Mouse (Mus musculus) cerebral cortex, adult 2 months (tissue): ENCODE results near the gene Etv3.

Experiments used
- WGBS: fragments of 180-500 bp; shearing (Covaris S2); methylation state at CpG from one replicate; pipeline ENCODE4 v1.1.7; 2018; 5-methylcytosine and 5-hydroxymethylcytosine counted together

Gene Etv3

GRCm38 (mm10) chr3:87525043-87525836 is at the start of gene Etv3:
Etv3 (plus strand) TSS chr3:87525407.
- WGBS, result 3% methylated on average over 64 of the region's 64 CpGs

DNA sequence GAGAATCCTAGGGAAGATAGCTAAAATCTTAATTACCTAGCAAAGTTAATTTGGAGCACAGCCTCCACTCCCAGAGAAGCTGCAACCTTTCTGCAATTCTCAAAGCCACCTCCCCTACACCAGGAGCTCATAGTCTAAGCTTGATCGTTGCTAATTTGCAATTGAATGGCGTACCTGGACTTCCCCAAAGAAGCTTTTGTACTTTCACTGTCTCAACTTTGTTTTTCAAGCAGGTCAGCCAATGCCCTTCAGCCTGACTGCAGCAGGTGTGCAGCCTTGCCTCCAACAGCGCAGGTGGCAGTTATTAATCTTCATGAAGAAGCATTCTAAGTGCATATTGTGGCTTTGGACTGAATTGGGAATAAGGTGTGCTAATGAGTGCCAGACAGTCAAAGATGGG is 47.3 kb upstream of the Etv3 start:
- 79% methylated on average over 3 of the region's 3 CpGs for WGBS

DNA sequence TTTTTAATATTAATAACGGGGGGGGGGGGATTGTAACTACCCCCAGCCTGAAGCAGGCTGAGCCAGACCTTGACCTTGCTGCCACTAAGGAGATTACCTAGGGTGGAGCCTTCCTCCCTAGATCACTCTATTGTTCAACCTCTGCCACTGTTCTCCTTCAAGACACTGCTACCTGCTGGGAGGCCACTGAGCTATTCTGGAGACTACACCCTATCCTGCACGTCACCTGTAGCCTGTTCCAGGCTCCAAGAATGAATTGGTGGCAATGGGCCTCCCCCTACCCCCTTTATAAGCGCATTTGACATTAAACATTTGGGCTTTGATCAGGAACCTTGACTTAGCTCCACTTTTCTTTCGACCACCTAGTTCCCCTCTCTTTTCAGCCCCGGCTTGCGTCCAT is 46.6 kb upstream of the Etv3 start:
- 84% methylated on average over 6 of the region's 6 CpGs for WGBS

- 80% methylated on average over 4 of the region's 4 CpGs for WGBS
Observed at GRCm38 (mm10) chr3:87487392-87487791, 37.8 kb upstream of the Etv3 start.

GRCm38 (mm10) chr3:87487911-87488310 is 37.3 kb upstream of the Etv3 start:
- WGBS, result 40% methylated on average over 2 of the region's 2 CpGs

DNA sequence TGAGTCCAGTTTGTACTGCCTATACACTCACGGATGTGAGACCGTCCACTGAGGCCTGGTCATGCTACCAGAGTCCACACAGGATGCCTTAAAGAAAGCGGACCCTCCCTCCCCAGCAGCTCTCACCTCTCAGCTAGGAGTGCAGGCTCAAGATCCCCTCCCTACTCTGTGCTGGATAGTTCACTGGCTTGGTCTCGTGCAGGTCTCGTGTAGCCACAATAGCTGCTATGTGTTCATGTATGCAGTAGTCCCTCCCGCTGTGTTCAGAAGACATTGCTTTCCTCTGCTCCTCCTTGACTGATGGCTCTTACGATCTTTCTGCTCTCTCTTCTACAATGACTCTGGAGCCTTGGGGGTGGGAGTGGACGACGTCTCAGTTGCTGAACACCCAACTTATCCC is 26.9 kb upstream of the Etv3 start:
- 79% methylated on average over 9 of the region's 9 CpGs for WGBS

DNA sequence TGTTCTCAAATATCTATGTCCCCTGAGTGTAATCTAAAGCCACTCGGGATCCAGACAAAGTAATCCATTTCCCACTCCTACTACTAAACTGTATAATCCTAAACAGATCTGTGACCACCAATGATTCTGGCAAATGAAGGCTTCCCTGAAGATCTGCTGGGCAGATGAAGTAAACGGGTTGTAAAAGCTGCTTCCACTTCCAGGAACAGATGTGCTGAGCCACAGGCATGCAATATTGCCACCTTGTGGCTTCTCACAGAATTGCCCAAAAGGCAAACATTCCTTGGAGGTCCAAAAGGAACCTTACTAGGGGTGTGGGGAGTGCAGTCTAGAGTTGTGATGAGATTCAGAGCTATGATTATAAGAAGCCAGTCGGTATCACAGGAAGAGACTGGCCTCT is 26.1 kb upstream of the Etv3 start:
- WGBS, result 9% methylated on average over 3 of the region's 3 CpGs

GRCm38 (mm10) chr3:87500088-87501055 is 24.8 kb upstream of the Etv3 start:
- 58% methylated on average over 24 of the region's 24 CpGs for WGBS

DNA sequence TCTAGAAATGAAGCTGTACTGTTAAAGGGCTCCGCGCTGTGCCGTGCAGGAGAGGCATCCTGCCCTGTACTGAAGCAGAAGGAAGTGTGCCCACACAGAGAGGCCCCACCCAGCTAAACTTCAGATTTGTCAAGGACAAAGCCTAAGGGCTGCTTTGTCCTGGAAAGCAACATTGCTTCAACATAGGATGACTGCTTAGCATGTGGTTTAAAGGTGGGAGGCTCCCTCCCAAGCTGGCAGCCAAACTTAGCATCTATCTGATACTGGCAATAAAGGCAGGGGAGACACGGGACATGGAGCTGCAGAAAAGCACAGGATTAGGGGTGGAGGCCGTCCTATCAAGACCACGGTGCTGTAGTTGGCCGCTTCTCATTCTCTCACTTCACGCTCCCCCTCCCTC is 24.1 kb upstream of the Etv3 start:
- WGBS, result 37% methylated on average over 8 of the region's 8 CpGs

- 95% methylated on average over 6 of the region's 6 CpGs for WGBS
Observed at GRCm38 (mm10) chr3:87502771-87503170, 22.4 kb upstream of the Etv3 start.

DNA sequence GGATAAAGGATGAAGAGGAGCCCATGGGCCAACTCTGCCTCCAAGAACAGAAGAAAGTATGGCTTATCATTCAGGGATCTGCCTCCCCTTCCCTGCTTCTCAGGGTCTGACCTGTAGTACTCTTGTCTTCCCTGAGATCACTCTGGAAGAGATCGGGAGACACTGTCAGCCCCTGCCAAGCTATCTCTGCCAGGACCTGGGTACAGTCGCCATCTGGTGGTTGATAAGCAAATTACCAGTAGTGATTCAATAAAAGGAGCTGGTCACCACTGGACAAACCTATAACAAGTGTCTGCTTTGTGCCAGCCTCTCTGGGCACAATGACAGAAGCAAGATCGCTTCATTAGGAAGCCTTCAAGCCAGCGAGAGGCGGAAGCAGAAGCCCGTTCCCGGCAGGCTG is 20.9 kb upstream of the Etv3 start:
- WGBS, result 15% methylated on average over 7 of the region's 7 CpGs

DNA sequence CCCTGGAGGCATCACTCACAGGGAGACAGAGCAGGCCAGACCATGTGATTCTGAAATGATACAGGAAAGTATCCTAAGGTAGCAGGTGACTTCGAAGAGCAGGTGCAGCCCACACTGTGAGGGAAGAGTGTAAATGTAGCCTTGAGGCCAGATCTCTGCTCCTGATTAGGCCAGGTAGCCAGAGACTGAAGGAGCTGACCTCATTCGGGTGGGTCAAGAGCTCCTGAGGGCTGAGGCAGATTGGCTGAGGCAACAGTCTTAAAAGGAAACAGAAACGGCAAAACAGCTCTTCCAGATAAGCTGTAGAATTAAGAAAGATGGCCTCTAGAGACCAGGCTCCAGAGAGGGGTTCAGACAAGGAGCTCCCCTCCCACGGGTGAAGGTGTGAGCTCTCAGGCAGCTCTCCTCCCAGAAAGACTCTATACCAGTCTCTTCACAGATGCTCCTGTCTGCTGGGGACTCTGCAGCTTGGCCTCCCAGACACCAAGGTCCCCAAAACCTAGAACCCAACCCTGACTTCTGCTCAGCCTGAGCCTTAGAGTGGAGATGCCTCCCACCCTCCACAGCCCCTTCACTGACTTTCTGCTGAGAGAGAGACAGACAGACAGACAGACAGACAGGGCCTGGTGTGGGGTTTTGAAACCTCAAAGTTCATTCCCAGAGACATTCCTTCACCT is 20.3 kb upstream of the Etv3 start:
- WGBS, result 67% methylated on average over 4 of the region's 4 CpGs

- 77% methylated on average over 12 of the region's 12 CpGs for WGBS
Observed at GRCm38 (mm10) chr3:87506456-87507416, 18.5 kb upstream of the Etv3 start.

DNA sequence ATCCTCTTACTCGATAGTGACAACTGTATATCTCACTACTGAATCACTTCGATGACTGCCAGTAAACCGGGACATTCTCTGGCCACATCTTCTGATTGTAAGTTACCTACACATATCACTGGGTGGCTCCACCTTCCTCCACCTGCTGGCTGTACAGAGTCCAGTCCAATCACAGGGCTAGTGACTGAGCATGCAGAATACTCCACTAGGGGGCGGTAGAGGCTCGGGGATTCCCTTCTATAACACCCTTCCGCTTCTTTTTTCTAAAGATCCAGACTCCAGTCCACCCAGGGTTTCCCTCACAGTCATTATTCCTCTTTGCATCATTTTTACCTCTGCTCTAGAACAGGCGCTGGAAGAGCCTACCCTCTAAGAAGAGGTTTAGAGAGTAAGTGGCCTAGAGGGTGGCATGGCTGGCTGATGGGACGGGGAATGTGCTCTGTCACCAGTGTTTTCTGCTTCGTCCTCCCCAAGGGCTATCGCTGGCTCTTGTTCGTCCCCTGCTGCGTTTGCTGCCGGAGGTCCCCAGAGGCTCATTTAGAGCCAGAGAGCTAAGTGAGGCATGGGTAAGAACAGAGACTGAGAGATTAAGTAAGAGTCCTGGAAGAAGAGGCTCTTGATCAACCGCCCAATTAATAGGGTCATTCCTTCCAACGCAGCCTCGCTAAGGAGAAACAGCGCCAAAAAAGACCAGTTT is 16.9 kb upstream of the Etv3 start:
- WGBS, result 32% methylated on average over 17 of the region's 17 CpGs

DNA sequence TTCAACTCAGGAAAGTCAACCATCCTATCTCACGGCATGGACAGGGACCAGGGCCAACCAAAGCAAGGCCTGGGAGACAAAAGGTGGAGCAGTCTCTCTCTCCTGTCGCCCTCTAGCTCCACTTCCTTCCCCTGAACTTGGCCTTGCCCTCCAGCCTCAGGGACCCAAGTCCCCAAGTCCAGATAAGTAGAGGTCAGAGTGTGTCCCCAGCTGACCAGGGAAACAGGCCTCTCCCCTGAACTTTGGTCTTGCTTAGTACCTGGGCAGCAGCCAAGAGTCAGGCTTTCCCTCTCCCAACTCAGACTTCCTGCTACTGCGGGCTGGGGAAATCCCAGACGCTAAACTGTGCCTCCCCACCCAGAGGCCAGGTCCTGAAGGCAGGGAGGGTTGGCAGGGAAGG is 16.1 kb upstream of the Etv3 start:
- 57% methylated on average over 4 of the region's 4 CpGs for WGBS

GRCm38 (mm10) chr3:87510832-87511231 is 14.4 kb upstream of the Etv3 start:
- 88% methylated on average over 9 of the region's 9 CpGs for WGBS

DNA sequence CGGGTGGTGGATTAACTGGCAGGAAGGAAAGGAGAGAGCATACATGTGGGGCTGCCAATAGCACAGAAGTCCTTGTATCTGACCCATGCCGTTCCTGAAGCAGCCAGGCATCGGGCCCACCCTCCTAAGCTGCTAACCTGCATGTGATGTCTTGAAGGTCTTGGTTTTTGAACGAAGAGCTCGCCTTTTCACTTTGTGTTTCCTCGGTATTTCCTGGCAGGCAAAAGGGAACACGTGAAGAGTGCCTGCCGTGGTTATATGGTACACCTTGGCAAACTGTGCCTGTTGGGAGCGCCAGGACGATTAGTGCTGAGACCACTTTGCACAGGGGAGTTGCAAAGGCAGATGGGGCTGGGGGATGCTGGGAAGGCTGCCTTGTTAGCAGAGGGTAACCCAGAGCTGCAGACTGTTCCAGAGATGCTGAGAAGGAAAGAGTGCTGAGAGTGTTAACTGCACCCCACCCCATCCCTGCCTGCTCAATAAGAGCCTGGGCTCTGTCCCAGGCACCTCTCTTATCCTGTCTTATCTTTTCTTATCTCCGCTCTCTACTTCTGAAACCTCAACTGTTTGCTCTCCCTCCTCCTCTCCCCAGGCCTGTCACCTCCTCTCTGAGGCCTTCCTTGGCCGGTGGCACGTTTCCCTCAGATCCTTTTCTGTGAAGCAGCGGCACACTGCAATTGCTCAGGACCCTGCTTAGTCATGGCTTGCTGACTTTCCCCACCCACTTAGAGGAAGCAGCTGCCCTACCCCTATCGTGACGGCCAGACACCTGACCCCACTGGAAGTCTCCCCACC is 13.0 kb upstream of the Etv3 start:
- 65% methylated on average over 16 of the region's 16 CpGs for WGBS

DNA sequence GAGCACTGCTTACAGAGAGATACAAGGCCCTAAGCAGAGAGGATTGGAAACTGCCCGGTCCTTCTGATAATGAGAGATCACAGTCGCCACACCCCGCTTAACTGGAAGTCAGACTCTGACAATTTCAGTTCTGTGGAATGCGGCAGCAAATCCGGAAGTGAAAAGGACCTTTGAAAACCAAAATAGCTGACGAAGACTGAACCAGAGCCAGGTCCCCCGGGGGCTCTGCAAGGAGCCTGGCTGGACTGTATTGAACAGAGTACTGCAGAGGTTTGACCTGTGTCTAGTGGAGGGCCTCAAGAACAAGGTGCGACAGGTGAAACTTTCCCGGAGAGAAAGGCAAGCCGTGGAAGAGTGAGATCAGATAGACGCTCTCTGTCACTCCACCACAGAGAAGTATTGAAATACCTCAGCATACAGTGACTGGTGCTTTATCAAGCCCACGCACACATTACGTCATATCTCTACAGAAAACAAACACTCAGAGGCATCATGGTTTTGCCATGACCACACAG is 9.6 kb upstream of the Etv3 start:
- 66% methylated on average over 13 of the region's 13 CpGs for WGBS

GRCm38 (mm10) chr3:87521126-87521525 is 4.1 kb upstream of the Etv3 start:
- 84% methylated on average over 4 of the region's 4 CpGs for WGBS
